Mouse (Mus musculus) telencephalon, adult 2 months (tissue): ENCODE measurements at regions not wholly inside any gene's neighbourhood (a gene's known extent, or its start where the extent isn't known, plus 50 kb on each side); places are given as distances from the start of the nearest gene placed in this dataset.

ENCODE experiments used
- DNase-seq: peaks from one replicate; pipeline ENCODE4 v3.0.0-alpha.2; 2011; ENCODE audit warnings: low read depth, low spot score

DNA sequence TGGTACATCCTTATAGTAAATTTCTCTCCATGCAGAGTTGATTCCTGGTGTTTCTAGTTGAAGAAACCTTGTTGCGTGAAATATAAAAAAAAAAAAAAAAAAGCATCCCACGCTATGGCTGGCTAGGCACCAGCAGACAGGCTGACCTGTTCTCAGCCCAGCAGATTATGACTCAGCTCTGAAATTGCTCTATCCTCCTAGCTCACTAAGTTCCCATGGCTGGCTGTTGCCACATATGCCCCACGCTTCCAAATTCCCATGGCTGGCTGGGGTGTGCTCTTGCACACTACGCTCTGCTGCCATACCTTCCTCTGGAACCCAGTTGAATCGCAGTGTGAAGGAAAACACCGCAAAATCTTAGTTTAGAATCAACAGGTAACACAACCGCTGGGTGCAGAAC, 270.1 kb downstream of the Mid1ip1 start:
- DNase-seq = no peak

DNA sequence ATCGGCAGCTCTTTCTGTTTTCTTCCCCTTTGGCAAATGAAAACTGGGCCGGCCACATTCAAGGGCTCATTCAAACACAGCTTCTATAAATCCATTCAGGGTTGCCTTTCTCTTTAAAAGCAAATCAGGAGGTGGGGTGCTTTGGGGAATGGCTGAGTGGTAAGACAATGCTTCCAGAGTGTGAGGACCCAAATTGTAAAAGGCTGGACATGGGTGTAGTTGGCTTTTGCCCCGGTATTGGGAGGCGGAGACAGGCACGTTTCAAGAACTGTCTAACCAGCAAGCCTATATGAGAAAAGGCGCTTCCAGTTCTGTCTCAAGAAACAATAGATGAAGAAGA, 277.0 kb downstream of the Mid1ip1 start:
- no peak for DNase-seq

DNA sequence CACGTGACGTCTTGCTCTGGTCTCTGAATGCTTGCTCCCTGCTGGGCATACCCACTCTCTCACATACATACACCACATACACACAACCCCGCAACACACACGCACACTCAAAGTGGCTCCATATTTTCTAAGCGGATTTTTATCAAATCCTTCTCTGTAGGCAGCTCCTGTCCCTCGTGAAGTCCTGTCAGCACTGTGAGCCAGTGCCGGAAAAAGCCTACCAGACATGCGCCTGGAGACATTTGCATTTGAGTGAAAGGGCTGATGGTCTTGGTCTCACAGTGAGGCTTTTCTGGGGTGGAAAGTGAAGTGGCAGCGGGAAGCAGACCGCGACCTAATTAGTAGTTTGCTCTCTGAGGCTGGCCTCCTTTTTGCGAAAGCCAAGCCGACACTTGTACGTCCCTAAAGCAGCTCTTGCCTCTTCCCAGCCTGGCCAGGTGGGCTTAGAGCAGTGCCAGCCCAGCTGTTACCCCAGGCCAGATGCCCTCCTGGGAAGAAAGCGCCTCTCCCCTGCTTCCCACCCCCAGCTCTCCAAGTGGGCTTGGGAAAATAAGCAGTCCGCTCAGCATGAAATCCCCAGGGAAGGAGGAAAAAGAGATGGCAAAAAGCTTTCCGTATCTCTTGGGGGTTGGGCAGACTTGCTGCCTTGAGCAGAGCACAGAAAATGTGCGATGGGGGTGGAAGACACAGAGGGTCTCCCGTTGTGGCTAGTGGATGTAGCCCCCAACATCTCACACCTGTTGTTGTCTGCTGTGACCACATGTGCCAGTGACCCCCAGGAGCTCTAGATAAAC, 277.6 kb downstream of the Mid1ip1 start:
- no peak for DNase-seq

DNA sequence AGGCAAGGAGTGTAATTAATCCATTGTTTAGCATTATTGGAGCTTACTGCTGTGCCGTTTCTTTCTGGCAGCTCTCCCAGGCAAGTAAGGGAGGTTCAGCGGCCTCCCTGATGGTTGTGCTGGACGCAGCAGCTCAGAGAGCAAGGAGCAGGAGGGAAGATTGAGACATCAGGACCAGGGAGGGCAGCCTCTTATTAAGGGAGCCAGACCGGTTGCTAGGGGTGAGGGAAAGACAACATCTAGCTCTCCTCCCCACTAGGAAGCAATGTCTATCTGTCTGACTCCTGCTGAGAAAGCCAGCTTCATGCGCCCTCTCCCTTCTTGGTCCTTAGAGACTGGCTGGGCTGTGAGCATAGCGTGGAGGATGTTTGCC, 278.2 kb downstream of the Mid1ip1 start:
- DNase-seq = no peak

DNA sequence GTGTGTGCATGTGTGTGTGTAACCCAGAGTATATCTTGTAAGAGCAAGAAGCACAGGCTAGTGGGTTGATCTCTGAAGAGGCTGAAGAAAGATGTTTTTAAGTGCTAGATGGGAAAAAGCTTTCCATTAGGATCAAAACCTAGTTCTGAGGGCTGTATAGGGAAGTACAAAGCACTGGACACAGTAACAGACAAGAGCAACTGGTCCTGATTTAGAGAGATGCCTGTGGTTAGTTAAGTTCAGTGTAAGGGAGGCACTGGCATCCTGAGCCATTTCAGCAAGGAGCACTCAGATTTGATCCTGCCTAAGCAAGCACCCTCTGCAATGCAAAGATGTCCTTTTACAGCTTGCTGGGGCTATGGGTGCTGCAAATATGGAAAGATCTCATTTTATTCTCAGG, 280.1 kb downstream of the Mid1ip1 start:
- no peak for DNase-seq

DNA sequence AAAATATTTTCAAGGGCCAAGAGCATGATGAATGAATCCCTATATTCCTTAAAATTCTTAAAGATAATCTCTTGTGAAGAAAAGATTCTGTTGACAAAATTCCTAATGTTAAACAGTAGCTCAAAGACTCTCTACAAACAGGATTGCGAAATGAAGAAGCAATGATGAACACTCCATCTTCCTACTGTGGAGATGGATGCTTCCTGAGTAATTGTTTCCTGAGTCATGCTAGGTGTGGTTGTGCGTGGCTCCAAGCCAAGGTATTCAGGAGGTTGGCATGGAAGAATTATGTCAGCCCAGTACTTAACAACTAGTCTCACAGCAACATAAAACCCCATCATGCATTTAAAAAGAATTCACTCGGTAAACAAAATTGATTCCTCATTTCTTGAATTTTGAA, 286.4 kb downstream of the Mid1ip1 start:
- no peak for DNase-seq

DNA sequence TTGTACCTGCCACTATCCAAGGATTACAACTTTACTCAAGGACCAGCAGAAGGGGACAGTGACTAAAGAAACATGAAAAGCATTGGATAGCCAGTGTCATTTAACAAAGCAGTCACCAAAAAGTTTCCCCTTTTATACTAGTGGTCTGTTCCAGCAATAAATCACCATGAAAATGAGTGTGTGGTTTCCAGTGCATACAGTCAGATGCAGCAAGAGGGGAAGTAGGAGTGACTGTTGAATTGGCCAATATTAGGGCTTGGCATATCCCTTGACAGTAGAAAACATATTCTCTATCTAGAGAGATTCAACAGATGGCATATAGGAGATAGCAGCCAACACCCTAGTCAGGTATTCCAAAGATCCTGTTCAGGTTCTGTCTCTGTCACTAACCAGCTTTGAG, 259.8 kb upstream of the H2al1a start:
- DNase-seq = no peak

DNA sequence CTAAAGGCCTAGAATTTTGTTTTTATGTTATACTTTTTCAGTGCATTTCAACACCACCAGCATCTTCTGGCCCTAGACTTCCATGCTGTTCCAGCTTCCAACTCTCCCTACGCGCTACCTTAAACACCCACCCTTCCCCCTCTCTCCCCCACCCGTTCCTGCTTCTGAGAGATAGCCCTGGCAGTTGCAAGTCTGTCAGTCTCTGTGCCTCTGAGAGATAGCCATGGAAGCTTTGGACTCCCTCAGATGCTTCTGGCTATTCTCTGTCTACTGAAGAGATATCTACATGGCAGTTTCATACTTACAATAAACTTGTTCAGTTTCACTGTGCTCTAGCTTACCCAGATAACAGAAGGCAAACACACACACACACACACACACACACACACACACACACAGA, 252.3 kb upstream of the H2al1a start:
- no peak for DNase-seq

DNA sequence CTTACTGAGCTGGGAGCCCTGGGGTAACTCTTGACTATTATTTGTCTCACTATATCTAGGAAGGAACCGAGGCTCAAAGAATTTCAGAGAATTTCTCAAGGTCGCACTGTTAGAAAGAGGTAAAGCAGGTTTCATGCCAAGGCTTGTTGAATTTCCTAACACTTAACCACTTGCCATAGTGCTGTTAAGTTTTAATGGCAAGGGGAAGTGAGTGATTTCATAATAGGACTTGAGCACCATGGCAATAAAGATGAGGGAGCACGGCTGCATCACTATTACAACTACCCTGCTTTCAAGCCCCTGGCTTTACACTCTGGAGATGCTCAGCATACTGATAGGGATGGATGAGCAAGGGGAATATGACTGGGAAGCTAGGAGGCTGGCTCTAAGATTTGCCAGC, 216.9 kb upstream of the H2al1a start:
- no peak for DNase-seq

DNA sequence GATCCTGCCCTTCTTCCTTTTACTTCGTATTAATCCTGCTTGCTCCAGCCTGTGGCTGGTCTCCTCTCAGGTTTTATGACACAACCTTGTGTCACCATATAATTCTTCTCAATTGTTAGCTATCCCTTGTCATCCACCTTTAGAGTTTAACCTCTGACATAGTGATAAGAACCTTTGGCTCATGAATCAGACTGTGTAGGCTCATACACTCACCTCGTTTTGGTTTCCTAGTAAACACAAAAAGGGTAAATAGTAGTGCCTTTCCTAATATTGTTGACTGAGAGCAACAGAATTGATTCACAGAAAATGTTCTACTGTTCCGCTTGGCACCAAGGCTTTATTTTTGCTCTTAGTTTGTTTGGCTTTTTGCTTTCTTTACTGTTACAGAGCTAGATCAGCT, 216.2 kb upstream of the H2al1a start:
- DNase-seq = no peak

DNA sequence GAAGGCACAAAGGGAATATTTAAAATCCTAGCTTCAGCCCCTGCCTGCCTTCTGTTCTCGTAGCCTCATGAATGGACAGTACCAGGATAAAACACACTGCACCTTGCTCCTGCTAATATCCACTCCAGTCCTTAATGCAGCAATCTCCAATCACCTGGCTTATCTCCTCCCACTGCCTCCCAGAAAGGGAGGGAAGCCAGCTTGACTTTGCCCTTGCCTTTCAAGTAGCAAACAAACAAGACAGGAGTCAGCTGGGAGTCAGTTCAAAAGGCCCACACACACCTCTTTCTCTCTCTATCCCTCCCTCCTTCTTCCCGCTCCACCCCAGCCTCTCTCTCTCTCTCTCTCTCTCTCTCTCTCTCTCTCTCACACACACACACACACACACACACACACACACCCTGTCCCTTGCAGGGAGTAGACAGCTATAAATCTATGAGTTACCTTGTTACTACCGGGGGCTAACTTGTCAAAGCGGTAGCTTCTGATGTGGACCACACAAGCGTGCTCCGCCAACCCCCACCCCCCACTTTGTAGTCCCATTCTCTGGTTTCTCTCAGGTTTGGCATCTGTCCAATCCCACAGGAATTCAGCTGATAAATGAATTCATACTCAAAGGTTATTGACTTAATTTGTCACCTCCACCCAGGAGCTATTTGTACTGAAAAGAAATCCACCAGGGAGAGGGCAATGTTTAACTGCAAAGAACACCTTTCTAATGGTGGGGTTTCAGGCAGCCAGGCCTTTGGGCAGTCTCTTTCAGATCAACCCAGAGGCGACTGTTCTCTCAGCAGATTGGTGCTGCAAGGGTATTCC, 212.6 kb upstream of the H2al1a start:
- DNase-seq = no peak

DNA sequence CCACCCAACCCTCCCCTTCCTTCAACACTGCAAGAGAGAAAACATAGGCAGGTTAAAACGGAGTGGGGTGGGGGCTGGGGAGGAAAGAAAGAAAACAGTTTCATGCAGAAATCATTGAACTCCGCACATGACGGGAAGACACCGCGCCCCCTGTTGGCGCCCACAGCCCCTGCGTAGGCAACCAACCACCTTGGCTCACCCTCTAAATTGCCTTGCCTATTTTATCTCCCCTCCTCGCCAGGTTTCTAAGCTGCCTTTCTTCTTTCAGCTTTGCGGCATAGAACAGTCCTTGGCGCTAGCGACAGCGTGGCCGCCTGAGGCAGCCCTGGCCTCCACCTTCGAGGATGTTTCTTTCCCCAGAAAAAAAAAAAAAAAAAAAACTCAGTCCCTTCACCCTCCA, 211.1 kb upstream of the H2al1a start:
- DNase-seq = no peak

DNA sequence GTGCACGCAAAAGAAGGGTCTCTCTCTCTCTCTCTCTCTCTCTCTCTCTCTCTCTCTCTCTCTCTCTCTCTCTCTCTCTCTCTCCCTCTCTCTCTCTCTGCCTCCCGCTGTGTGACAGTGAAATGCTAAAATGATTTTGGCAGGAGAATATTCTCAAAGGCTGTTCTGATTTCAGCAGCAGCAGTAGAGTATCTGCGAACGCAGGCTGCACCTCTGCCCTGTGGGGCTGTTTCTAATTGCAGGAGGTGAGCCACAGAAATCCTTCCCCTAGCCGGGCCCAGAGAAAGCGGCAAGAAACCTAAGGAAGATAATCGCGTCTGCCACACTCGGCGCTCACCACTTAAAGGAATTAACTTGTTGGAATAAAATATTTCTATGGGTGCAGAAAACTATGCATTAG, 210.6 kb upstream of the H2al1a start:
- DNase-seq = no peak

DNA sequence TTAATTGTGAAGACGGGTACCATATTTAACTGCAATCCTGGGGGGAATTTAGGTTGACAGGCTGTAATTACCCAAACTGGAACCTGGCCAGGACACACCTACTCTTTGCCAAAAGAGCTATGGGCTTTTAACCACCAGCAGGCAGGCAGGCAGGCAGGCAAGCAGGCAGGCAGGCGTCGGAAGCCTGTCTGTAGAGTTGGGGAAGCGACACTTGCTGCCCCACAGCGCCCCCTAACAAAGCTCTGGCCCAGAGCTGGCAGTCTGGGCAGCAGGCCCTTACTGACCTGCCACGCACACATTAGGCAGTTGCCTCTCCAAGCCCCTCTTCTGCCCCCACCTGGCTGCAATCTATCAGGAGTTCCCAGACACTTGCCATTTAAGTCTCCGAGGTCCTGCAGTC, 208.6 kb upstream of the H2al1a start:
- DNase-seq = no peak

DNA sequence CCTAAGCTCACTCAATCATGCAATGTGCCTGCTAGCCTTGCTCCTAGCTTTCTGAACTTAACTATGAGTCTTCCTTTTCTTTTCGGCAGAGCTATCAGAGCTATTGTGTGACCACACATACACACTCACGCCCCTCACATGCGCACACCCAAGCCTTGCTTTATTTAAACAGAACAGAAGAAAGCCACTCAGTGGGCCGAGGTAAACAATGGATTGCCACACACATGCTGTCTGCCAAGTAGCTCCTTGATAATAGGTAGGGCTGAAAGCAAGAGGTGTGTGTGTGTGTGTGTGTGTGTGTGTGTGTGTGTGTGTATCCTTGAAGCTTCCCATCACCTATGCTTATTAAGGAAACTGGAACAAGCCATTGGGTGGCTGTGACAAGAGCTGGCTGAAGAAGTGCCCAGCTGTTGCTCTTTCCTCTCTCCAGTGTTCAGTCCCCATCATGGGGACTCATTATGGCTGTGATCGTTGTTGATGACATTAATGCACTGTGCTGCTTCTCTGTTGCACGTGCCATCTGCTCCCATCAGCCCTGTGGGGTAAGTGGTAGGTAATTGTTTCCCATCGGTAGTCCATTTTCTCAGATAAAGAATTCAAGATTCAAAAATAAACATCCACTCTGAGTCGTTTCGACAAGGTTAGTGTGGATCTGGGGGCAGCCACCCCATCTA, 201.3 kb upstream of the H2al1a start:
- DNase-seq = no peak

DNA sequence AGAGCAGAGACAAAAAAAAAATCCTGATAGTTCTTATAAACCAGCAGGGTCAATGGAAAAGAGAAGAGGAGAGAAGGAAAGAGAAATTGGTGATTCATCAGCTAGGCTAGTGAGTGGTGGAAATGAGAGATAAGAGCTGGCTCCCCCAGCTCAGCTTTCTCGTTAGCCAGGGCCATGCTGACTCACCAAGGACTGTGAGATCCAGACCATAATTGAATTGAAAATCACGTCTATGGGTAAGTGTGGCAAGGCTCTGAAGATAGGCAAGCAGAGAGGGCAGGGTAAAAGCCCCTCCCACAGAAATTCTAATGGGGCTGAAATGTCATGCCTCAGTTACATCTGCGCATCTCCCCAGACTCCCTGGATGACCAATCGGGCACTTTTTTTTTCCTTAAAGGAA, 200.7 kb upstream of the H2al1a start:
- no peak for DNase-seq

DNA sequence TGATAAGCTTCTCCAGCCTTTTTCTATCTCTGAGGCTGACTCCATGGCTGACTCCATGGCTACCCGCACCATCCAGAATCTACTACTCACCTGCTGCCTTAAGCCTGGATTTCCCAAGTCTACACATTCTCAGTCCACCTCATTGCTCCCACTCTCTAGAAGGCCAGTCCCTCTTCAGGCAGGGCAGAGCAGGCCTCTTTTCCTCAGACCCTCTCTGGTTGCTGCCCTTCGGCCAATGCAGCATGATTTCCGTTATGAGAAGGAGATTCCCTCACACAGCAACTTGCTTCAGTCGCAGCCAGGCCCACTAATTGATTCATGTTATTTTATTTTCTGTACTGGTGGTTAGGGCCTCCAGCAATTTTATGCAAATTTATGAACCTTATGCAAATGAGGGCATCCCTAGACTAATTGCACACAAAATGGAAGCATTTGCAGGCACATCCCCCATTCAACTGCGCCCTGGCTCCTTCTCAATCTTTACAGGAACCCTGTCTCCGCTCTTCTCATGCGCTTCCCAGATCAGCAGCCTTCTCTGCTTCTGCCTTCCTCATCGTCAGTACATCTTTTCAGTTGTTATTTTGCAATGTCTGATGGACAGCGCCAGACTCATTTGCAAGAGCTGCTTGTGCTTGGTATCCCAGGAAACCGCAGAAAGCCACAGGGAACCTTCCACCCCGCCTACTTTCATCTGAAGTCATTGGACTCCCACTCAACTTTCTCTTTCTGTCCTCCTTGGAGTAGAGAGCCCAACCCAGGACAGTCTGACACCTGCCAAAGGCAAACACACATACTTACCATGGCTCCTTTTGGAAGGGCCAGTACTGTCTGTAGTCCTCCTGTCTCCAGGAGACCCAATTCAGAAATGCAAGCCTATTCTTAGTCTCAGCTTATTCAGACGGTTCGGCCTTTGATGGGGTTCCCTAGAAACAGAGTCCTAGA, 199.6 kb upstream of the H2al1a start:
- peak; percentile 36 for DNase-seq

DNA sequence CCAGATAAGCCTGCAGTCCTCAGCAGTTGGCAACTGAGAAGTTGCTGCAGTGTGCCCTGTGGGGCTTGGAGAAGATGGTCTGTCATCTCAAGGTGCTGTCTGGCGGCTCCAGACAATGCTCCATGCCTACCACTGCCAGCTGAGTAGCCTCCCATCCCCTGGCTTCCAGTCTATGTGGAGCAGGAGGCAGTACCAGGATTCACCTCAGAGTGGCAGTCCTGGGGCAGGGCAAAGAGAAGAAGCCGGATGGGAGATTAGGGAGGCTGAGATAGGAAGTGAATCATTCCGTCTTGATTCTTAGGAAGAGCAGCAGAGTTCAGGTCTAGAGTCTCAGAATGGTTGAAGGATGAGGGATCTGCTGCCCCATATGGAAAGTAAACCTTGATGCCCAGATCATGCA, 198.1 kb upstream of the H2al1a start:
- no peak for DNase-seq

DNA sequence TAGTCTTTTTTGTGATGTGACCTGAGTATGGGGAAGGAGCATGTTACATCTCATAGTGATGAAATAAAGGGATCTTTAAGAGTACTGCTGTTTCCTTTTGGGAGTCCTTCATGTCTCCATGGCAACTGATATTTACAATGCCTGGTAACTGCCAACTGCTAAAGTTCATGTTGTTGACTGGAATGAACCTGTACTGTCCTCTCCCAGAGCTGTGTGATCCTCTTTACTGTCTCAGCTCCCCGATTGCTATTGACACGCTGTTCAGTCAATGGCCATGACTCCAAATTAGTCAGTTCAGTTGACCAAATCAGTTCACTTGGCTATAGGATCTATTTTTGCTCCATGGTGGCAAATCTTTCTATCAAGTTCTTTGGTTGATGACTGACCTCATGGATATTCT, 167.8 kb upstream of the H2al1a start:
- no peak for DNase-seq

DNA sequence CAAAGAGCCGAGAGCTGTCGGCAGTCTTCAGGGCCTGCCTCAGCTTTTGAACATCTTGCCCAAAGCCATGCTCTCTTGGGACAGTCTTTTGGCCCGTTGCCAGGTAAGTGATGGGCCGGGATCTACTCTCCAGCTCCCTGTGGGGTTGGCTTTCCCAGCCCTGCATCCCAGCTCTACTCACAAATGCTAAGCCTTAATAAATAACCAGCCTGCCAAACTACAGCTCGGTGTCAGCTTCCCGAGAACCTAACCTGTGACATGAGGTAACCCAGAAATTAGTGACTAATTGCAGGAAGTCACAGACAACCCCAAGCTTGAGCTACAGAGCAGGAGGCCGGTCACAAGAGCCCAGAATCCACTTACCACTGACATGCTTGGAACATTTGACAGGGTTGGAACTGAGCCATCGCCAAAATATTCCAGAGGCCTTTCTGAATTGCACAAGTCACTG, 159.1 kb upstream of the H2al1a start:
- DNase-seq = no peak

DNA sequence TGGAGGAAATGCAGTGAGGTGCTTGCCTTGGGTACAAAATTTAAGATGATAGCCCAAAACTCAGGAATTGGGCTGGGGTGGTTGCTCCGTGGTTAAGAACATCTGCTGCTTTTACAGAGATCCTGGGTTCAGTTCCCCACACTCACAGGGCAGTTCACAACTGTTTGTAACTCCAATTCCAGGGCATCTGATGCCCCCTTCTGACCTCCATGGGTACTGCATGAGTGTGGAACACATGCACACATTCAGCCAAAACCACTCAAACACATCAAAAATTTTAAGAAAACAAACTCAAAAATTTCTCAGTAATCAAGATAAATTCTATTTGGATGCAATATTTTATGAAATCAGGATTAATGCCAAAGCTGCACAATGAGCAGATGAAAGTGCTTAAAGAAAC, 157.8 kb upstream of the H2al1a start:
- DNase-seq = no peak

DNA sequence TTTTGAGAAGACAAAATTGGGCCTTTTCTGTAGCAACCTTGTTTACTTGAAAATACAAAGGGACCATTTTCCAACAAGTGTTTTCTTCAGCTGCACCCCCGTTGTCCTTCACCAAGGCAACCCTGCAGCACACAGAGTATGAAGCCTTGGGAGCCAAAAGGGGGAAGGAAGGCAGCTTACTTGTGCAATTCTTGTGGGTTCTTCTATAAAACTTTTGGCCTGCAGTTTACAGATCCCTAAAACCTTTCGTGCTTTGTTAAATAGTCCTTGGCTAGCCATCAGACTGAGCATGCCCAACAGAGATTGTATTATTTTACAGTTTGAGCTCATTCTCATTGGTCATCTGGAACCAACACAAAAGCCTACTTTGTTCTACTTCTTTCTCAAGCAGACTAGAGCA, 140.6 kb upstream of the H2al1a start:
- DNase-seq = peak; percentile 1
